Mouse (Mus musculus): ENCODE results near the gene Slc6a13.
"Not testable (repeated sequence)": the region's sequence is repeated elsewhere in the genome, so short reads cannot be mapped to it uniquely, and the experiment has no call there.

Gene Slc6a13

GRCm38 (mm10) chr6:121328417-121328884, 28.4 kb downstream of the Slc6a13 start:
- DNase-seq (ENCODE audit: low read depth): no peak

GRCm38 (mm10) chr6:121329848-121330508, 30.0 kb downstream of the Slc6a13 start:
- no peak for DNase-seq (ENCODE audit: low read depth)

- no peak for DNase-seq (ENCODE audit: low read depth)
These were observed 35.8 kb downstream of the Slc6a13 start for GRCm38 (mm10) chr6:121335841-121336240.

- DNase-seq (ENCODE audit: low read depth): no peak
These were observed 36.5 kb downstream of the Slc6a13 start for GRCm38 (mm10) chr6:121336558-121336957.

GRCm38 (mm10) chr6:121337229-121337628, 37.2 kb downstream of the Slc6a13 start:
- DNase-seq (ENCODE audit: low read depth): no peak

GRCm38 (mm10) chr6:121337770-121338518, 37.9 kb downstream of the Slc6a13 start:
- DNase-seq (ENCODE audit: low read depth): peak; percentile 63

- DNase-seq (ENCODE audit: low read depth): no peak
These were observed 38.5 kb downstream of the Slc6a13 start for GRCm38 (mm10) chr6:121338519-121338896.

GRCm38 (mm10) chr6:121341650-121342049, 41.6 kb downstream of the Slc6a13 start:
- no peak for DNase-seq (ENCODE audit: low read depth)

- DNase-seq (ENCODE audit: low read depth): no peak
These were observed 43.2 kb downstream of the Slc6a13 start, which contains the start of gene Slc6a12 for GRCm38 (mm10) chr6:121343026-121343770. TSS of gene Slc6a12 (plus strand) at chr6:121343076.

GRCm38 (mm10) chr6:121343771-121344123, 43.7 kb downstream of the Slc6a13 start:
- no peak for DNase-seq (ENCODE audit: low read depth)

GRCm38 (mm10) chr6:121344329-121344728, 44.3 kb downstream of the Slc6a13 start:
- no peak for DNase-seq (ENCODE audit: low read depth)

- no peak for DNase-seq (ENCODE audit: low read depth)
These were observed 46.4 kb downstream of the Slc6a13 start for GRCm38 (mm10) chr6:121346428-121346827.

- no peak for DNase-seq (ENCODE audit: low read depth)
These were observed 52.2 kb downstream of the Slc6a13 start for GRCm38 (mm10) chr6:121352276-121352675.

- no peak for DNase-seq (ENCODE audit: low read depth)
These were observed 56.0 kb downstream of the Slc6a13 start for GRCm38 (mm10) chr6:121356041-121356440.

- no peak for DNase-seq (ENCODE audit: low read depth)
These were observed 57.2 kb downstream of the Slc6a13 start for GRCm38 (mm10) chr6:121357232-121357631.

- DNase-seq (ENCODE audit: low read depth): no peak
These were observed 63.0 kb downstream of the Slc6a13 start for GRCm38 (mm10) chr6:121363061-121363460.

- no peak for DNase-seq (ENCODE audit: low read depth)
These were observed 63.9 kb downstream of the Slc6a13 start for GRCm38 (mm10) chr6:121363956-121364355.

- DNase-seq (ENCODE audit: low read depth): not testable (repeated sequence)
These were observed 66.5 kb downstream of the Slc6a13 start for GRCm38 (mm10) chr6:121366537-121366936.

- no peak for DNase-seq (ENCODE audit: low read depth)
These were observed 67.1 kb downstream of the Slc6a13 start for GRCm38 (mm10) chr6:121367099-121367498.

GRCm38 (mm10) chr6:121371197-121371980, 71.4 kb downstream of the Slc6a13 start:
- no peak for DNase-seq (ENCODE audit: low read depth)

- DNase-seq (ENCODE audit: low read depth): no peak
These were observed 76.1 kb downstream of the Slc6a13 start for GRCm38 (mm10) chr6:121376159-121376558.

GRCm38 (mm10) chr6:121378256-121378655, 78.2 kb downstream of the Slc6a13 start:
- no peak for DNase-seq (ENCODE audit: low read depth)

Measured in fibroblast of lung, adult 2 months (primary cell).